Mouse (Mus musculus) activated CD4-positive, CD25-positive, alpha-beta regulatory T cell, adult 9 weeks (primary cell): Measurements from ENCODE around the gene Smbd1. TPM values are rescaled to one million over a fixed set of nuclear protein-coding genes. Genes with fewer than 3 reads are reported as not detected.

Experiments used
- polyA plus RNA-seq: library from polyadenylated mRNA; unstranded; fragments of 100-300 nt; shearing (Covaris generic); gene quantifications from one replicate; pipeline ENCODE4 v1.2.1, GENCODE M21; 2017

The Smbd1 gene
- not detected for polyA plus RNA-seq

DNA sequence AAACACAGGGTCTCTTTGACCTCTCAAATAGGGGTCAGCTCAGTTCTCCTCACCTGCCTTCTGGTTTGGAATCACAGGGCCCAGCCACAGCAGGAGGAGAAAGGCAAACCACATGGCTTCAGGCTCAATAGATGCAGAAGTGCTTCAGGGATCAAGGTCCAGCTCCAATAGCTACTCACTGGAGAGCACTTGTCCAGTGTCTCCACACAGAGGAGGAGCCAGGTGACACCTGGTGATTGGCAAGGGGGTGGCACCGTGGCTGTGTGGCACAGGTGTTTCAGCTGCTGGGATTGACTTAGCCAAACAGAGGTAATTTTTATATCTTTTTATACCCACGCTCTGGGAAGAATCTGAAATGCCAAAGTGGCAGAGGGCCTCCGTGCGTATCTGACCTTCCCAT is at the start of gene Smbd1:
Gene Smbd1 (minus strand): TSS at position 157 of the 400 bp plus-strand sequence.

DNA sequence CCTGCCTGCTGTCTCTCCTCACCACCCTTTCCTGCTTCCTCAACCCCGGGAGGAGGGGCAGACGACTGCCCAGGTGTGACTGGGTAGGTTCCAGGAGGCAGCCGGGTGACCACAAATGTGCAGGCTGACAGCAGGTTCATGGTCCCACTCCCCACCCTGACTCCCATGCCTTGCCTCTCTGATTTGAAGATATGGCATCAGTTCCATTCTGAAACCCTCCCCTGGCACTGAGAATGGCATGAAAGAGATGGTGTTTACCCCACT is 12.9 kb downstream of the Smbd1 start, which contains the start of gene Muc20:
Gene Muc20 (minus strand): TSS at position 10 of the 264 bp plus-strand sequence.

Other genes with a start within 250 kb of the Smbd1 start
- gene Tfrc, start 201.6 kb downstream of the Smbd1 start, polyA plus RNA-seq: 40.1 TPM
- 14.4 TPM for gene Tnk2, start 166.6 kb downstream of the Smbd1 start, polyA plus RNA-seq
- gene Muc4, start 74.6 kb downstream of the Smbd1 start, polyA plus RNA-seq: 0.27 TPM
- gene Muc20, start 13.0 kb downstream of the Smbd1 start, polyA plus RNA-seq: 0.55 TPM
- gene Fyttd1, start 67.0 kb upstream of the Smbd1 start, polyA plus RNA-seq: 80.6 TPM
- gene Rubcn, start 67.3 kb upstream of the Smbd1 start, polyA plus RNA-seq: 24.7 TPM
- gene Lrch3, start 103.6 kb upstream of the Smbd1 start, polyA plus RNA-seq: 91.0 TPM
- 0.44 TPM for gene Iqcg, start 245.7 kb upstream of the Smbd1 start, polyA plus RNA-seq
- gene Rpl35a, start 246.0 kb upstream of the Smbd1 start, polyA plus RNA-seq: 801 TPM